Mouse (Mus musculus): ENCODE measurements around the gene Armcx4.
"Not testable (repeated sequence)": the region's sequence is repeated elsewhere in the genome, so short reads cannot be mapped to it uniquely, and the experiment has no call there.

The Armcx4 gene

GRCm38 (mm10) chrX:134686267-134686666 lies at the start of gene Armcx4:
Armcx4 (plus strand) TSS chrX:134686519.
- peak; percentile 90 for DNase-seq (ENCODE audit: low read depth, low spot score)

DNA sequence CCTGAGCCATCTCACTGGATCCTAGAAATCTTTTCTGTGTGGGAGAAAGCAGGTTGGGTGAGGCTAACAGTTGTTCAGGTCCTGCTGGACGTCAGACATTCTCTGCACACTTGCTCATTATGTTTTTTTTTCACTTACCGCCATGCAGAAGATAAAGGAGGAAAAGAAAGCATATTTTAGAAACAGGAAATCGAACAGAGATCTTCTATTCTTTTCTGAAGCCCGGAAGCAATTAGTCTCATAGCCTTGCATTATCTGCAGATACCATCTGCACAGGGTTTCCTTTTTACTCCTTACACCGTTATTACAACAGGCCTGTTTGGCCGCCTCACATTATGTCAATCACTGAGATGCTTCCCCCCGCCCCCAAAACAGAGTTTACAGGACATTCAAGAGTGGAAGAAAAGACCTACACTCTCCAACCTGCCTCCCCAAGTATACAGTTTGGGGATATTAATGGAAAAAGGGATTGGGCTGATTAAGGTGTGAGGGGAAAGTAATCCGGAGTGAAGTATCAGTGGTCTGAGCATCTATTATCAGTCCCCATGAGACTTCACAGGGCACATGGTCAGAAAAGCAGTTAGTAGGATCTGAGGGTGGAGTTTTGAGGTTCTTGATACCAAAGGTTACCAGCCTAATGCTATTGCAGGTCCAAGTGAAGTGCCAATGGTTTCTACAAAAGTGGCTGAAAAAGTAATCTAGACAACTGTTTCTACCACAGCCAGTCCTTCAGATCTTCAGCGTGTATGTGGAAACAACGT lies 45.1 kb upstream of the Armcx4 start:
- DNase-seq (ENCODE audit: low read depth, low spot score) = no peak

DNA sequence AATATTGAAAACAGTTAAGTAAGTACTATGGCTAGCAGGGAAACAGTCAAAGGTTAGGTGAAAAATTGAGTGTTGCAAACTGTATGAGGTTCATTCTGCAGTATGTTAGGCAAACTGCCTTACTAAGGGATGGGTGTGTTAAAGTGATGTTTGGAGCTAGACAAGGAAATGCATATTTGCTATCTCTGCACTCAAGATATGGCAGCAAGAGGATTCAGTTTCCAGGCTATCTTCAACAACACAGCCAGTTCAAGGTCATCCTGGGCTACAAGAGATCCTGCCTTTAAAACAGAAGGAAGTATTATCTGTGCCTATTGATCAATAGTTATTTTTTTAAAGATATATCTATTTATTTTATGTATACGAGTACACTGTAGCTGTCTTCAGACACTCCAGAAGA lies 40.0 kb upstream of the Armcx4 start:
- DNase-seq (ENCODE audit: low read depth, low spot score) = no peak

GRCm38 (mm10) chrX:134647421-134647820 lies 38.9 kb upstream of the Armcx4 start:
- no peak for DNase-seq (ENCODE audit: low read depth, low spot score)

DNA sequence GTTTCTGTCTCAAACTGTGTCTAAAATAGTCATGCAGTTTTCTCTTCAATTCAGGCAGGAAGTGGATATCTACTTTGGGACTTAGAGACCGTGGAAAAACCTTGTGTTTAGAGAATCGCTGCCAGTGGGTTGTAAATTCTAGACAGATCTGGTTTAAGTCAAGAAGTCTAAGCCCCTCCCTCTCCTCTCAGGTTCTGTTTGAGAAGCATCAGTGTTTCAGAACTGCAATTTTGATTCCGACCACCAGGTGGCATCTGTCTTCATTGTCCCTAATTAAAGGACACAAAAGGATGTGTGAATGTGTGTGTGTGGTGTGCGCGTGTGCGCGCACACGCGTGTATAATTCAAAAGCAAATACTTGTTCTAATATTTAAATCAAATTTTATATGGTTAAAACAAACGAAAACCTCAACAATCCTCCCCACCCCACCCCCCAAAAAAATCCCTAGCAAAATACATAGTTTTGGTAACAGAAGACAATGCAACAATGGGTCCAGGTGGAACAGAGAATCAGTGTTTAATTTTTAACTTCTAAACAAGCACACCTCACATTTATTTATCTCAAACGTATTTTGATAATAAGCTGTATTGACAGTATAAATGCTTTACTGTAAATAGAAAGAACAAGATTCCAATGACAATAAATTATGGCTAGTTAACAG lies 38.2 kb upstream of the Armcx4 start:
- DNase-seq (ENCODE audit: low read depth, low spot score) = peak; percentile 90

GRCm38 (mm10) chrX:134652061-134652460 lies 34.3 kb upstream of the Armcx4 start:
- DNase-seq (ENCODE audit: low read depth, low spot score) = no peak

DNA sequence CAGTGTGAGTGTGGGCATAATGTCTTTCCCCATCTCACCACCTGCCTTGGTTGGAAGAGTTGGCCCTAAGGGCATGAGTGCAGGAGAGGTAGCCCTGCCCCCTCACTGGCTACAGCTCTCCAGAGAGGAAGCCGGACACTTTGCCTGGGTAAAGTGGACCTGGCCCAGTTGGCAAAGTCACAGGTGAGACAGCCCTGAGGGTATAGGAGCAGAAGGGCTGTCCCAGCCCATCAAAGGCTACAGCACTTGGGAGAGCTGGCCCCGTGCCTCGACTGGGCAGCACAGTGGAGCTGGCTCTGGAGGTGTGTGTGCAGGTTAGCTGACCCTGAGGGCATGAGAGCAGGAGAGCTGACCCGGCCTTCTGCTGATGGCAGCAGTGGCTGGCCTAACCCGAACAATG lies 24.7 kb upstream of the Armcx4 start:
- DNase-seq (ENCODE audit: low read depth, low spot score) = peak; percentile 24

GRCm38 (mm10) chrX:134675022-134675421 lies 11.3 kb upstream of the Armcx4 start:
- DNase-seq (ENCODE audit: low read depth, low spot score) = no peak

- DNase-seq (ENCODE audit: low read depth, low spot score) = peak; percentile 15
These were observed 10.4 kb upstream of the Armcx4 start for GRCm38 (mm10) chrX:134675959-134676358.

DNA sequence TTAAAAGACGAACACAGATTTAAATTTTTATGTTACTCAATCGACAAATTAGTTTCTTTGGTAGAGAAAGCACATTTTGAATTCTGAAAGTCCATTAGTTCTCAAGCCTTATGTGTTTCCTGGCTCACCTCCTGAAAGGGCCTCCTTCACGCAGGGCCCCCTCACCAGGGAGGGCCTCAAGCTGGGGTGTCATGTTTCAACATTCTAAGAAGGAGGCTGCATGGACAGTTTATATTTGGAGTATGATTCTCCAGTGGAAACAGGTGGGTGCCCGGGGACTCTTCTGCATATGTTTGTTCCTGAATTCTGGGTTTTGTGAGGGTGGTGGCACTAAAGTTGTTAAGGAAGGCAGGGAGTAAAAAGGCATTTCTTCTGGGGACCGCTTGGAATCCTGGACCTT lies 1.4 kb upstream of the Armcx4 start:
- DNase-seq (ENCODE audit: low read depth, low spot score) = peak; percentile 21

DNA sequence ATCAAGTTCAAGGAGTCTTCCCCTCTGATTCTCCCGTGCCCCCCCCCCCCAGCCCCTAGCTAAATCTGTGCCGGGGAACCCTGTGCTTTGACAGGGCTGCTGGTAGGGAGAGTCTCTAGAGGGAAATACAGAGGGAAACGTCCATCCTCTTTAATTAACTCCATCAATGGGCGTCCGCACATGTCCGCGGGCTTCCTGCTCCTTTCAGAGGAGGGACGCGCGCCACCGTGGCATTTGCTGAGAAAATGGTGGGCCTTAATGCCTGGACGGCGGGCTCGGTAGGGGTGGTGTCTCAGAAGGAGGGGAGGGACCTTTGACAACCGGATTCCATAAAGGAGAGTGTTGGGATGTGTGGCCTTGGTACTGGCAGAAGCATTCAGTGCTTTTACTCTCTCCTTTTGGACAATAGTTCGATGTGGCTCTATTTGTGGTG lies 436 bp downstream of the Armcx4 start:
- DNase-seq (ENCODE audit: low read depth, low spot score) = peak; percentile 58

GRCm38 (mm10) chrX:134689676-134690075 lies 3.4 kb downstream of the Armcx4 start:
- no peak for DNase-seq (ENCODE audit: low read depth, low spot score)

DNA sequence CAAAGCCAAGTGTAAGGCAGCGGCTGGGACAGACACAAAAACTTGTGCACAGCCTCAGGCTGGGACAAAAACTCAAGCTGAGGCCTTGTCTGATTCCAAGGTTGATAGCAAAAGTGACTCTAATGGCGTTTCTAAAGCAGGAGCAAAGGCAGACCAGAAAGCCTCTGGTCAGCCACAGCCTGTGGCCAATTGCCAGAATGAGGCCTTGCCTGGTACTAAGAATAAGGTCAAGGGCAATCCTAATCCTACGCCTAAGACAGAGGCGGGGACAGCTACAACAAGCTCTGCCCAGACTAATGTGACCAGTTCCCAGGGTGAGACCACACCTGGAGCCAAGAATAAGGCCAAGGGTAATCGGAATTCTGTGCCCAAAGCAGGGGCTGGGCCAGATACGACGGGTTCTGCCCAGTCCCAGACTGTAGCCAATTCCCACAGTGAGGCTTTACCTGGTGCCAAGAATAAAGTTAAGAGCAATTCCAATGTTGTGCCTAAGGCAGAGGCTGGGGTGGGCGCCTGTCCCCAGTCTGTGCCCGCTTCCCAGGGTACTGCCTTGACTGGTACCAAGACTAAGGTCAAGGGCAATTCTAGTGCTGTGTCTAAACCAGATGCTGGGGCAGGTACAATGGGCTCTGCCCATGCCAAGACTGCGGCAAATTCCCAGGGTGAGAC lies 4.7 kb downstream of the Armcx4 start:
- no peak for DNase-seq (ENCODE audit: low read depth, low spot score)

- no peak for DNase-seq (ENCODE audit: low read depth, low spot score)
These were observed 5.2 kb downstream of the Armcx4 start for GRCm38 (mm10) chrX:134691540-134691935.

GRCm38 (mm10) chrX:134716863-134717262 lies 30.5 kb downstream of the Armcx4 start:
- no peak for DNase-seq (ENCODE audit: low read depth, low spot score)

- peak; percentile 94 for DNase-seq (ENCODE audit: low read depth, low spot score)
These were observed 31.5 kb downstream of the Armcx4 start, which contains the start of gene Armcx1 for GRCm38 (mm10) chrX:134717752-134718308. Armcx1 (plus strand) TSS chrX:134717963.

DNA sequence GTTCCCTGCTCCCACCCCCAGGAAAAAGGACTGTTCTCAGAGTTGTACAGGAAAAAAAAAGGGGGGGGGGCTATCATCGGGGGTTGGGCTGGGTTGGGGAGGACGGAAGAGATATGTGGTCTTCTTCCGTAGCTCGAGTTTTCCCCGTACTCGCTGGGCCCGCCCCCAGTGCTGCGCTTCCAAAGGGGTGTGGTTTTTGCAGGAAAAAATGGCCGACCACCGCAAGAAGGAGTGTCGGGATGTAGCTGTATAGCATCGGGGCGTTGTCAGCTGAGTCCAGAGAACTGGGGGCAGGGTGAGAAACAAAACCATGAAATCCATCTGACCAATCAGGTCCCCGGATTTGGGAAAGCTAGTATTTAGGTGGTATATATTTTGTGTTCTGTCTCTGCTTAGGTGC lies 32.2 kb downstream of the Armcx4 start:
- DNase-seq (ENCODE audit: low read depth, low spot score) = peak; percentile 79

DNA sequence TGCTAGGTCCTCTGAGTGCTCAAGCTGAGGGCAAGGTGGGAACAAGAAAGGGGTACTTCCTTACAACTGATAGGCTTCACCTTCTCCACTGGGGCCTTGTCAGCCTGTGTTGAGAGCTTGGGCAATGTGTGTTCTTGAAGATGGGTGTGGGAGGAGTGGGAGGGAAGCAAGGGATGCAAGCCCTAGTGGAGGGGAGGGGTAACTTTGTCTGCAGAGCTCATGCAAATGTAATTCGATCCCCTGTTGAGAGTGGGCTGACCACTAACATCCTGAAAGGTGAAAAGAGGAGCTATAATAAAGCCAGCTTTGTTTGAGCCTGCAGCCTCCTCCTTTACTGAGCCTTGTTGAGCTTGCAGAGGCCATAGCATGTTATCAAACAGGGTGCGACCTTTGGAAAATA lies 37.4 kb downstream of the Armcx4 start:
- not testable (repeated sequence) for DNase-seq (ENCODE audit: low read depth, low spot score)

DNA sequence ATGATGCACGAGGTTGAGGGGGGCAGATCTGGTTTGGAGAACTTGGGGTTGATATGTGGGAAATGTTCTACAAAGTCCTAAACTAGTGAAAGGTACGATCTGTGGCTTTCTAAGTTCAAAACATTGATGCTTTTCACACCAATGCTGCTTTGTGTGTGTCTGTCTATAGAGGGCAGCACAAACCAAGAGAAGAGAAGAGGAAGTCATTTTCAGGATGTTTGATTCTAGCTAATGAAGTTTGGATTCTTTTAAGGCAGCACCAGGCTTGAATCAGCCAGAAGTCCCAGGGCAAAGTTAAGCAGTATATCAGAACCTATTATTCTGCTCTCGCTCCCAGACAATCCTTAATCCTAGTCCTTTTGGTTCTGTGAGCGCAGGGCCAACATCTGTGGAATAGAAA lies 43.5 kb downstream of the Armcx4 start:
- DNase-seq (ENCODE audit: low read depth, low spot score) = peak; percentile 38

GRCm38 (mm10) chrX:134737796-134738195 lies 51.5 kb downstream of the Armcx4 start:
- DNase-seq (ENCODE audit: low read depth, low spot score) = no peak

GRCm38 (mm10) chrX:134739160-134739559 lies 52.8 kb downstream of the Armcx4 start:
- DNase-seq (ENCODE audit: low read depth, low spot score) = no peak

GRCm38 (mm10) chrX:134741862-134742261 lies 55.5 kb downstream of the Armcx4 start:
- no peak for DNase-seq (ENCODE audit: low read depth, low spot score)

Data from brain, adult 2 months (tissue).